Comparison of ENCODE assay signal across 9 mouse cellular contexts in genomic region chr4:138505171-138505870, GRCm38 (mm10). TPM values are rescaled to one million over a fixed set of nuclear protein-coding genes. Genes with fewer than 3 reads are reported as not detected.
DNase-seq lines count a peak whose midpoint lies in the region; ATAC-seq lines count a peak whose summit lies in the region.
"Had no signal": no experiment of that assay in that cellular context is flagged by ENCODE, and none has a peak within 500 bp of the region (broad histone marks: within the 10 kb centered on the region; RNA-seq: fewer than 3 reads in every experiment).

No protein-coding gene starts in this region.

- H3K4me1 ChIP-seq in forebrain, embryonic 15.5 days = peaks cover 23% of the 10 kb centered on the region
- peaks cover 50% of the 10 kb centered on the region for H3K4me1 ChIP-seq in neural tube, embryonic 13.5 days (replicated peaks)

- H3K27ac ChIP-seq in forebrain, embryonic 15.5 days (replicated peaks) = peak overlapping the region; percentile 88
- H3K27ac ChIP-seq in neural tube, embryonic 13.5 days (replicated peaks) = peak overlapping the region; percentile 94
- H3K27ac ChIP-seq: macrophage had no signal

- H3K9me3 ChIP-seq in forebrain, embryonic 15.5 days = no peaks in the 10 kb centered on the region
- no peaks in the 10 kb centered on the region for H3K9me3 ChIP-seq in neural tube, embryonic 13.5 days

- DNase-seq in adrenal gland, adult 18-20 months (ENCODE audit: low spot score in 2 of 2) = peak; percentile 23 to 52
- DNase-seq in adrenal gland, postnatal 4 days (ENCODE audit: low spot score in 2 of 2) = no peak
- DNase-seq in ovary, postnatal 36 days (ENCODE audit: low spot score) = peak; percentile 41
- DNase-seq in ovary, postnatal 10 days (ENCODE audit: low spot score) = no peak
- peak; percentile 62 to 77 for DNase-seq in layer of hippocampus, postnatal 25 days (ENCODE audit: extremely low spot score in 1 of 2, low spot score in 1 of 2)
- DNase-seq in adipocyte (ENCODE audit: low spot score) = no peak

- H3K9ac ChIP-seq in forebrain, embryonic 15.5 days (replicated peaks) = no peak overlapping the region
- H3K9ac ChIP-seq in neural tube, embryonic 13.5 days = peak overlapping the region; percentile 52; the same call in 1 of the 2 replicates

- no peaks in the 10 kb centered on the region for H3K27me3 ChIP-seq in forebrain, embryonic 15.5 days
- no peaks in the 10 kb centered on the region for H3K27me3 ChIP-seq in neural tube, embryonic 13.5 days

- peak; percentile 60 for ATAC-seq in forebrain, embryonic 15.5 days (replicated peaks)
- ATAC-seq in neural tube, embryonic 13.5 days (ENCODE audit: low read depth) = peak; percentile 70

- H3K4me3 ChIP-seq in forebrain, embryonic 15.5 days = peak overlapping the region; percentile 17
- H3K4me3 ChIP-seq in neural tube, embryonic 13.5 days = peak overlapping the region; percentile 9; the same call in 1 of the 2 replicates

- H3K4me2 ChIP-seq in forebrain, embryonic 15.5 days (replicated peaks) = peak overlapping the region; percentile 41
- H3K4me2 ChIP-seq in neural tube, embryonic 13.5 days = peak overlapping the region; percentile 47

- WGBS in forebrain, embryonic 15.5 days = 3% methylated on average over 10 of the region's 10 CpGs
- 7% methylated on average over 10 of the region's 10 CpGs for WGBS in neural tube, embryonic 13.5 days

- H3K36me3 ChIP-seq in forebrain, embryonic 15.5 days = no peaks in the 10 kb centered on the region
- no peaks in the 10 kb centered on the region for H3K36me3 ChIP-seq in neural tube, embryonic 13.5 days

RNA-seq across cellular contexts. Expression of gene Camk2n1, which starts 51.2 kb away (rescaled TPM):
- total RNA-seq in adrenal gland, adult 18-20 months (2021) = 10 to 100 TPM; 20.3 to 29.6 TPM
- 10 to 100 TPM; 32.9 to 36.4 TPM for total RNA-seq in adrenal gland, postnatal 4 days (2021)
- polyA plus RNA-seq in forebrain, embryonic 15.5 days (2015; fragmentation: Nextera tagmentation; extraction: Ambion mirVana) = 9.7 and 10.7 TPM in 2 replicates
- 100 to 1,000 TPM; 348 to 359 TPM for total RNA-seq in layer of hippocampus, postnatal 25 days (2021)
- 15.0 and 15.3 TPM in 2 replicates for polyA plus RNA-seq in neural tube, embryonic 13.5 days (2015; fragmentation: Nextera tagmentation; extraction: Ambion mirVana)
- polyA plus RNA-seq: macrophage had no signal

Comparison
In these comparisons a context has a peak if more than half of its experiments do, and no peak if none do; other contexts are left out.
1. DNase-seq: peak in adrenal gland, adult 18-20 months (2 of 2), ovary, postnatal 36 days (single experiment) and layer of hippocampus, postnatal 25 days (2 of 2); none in adrenal gland, postnatal 4 days (0 of 2), ovary, postnatal 10 days (single experiment) and adipocyte (single experiment).
2. RNA of gene Camk2n1, which starts 51.2 kb away (total RNA-seq): 348 to 359 TPM in layer of hippocampus, postnatal 25 days; 32.9 to 36.4 TPM in adrenal gland, postnatal 4 days and 20.3 to 29.6 TPM in adrenal gland, adult 18-20 months; every median in the first group is over 4 times any median in the second.